Comparison of ENCODE assay signal across 27 mouse cellular contexts in genomic region chr2:180533237-180533636, GRCm38 (mm10). TPM values are rescaled to one million over a fixed set of nuclear protein-coding genes. Genes with fewer than 3 reads are reported as not detected.
DNase-seq lines count a peak whose midpoint lies in the region; ATAC-seq lines count a peak whose summit lies in the region.
"Had no signal": no experiment of that assay in that cellular context is flagged by ENCODE, and none has a peak within 500 bp of the region (broad histone marks: within the 10 kb centered on the region; RNA-seq: fewer than 3 reads in every experiment).

No protein-coding gene starts in this region.

- H3K4me1 ChIP-seq in midbrain, embryonic 11.5 days (ENCODE audit: control insufficient read depth, insufficient read depth, low read length), result peaks cover 11% of the 10 kb centered on the region
- peaks cover 22% of the 10 kb centered on the region for H3K4me1 ChIP-seq in midbrain, embryonic 14.5 days (ENCODE audit: control insufficient read depth, insufficient read depth, low read length)
- H3K4me1 ChIP-seq in forebrain, embryonic 10.5 days, result peaks cover 64% of the 10 kb centered on the region
- H3K4me1 ChIP-seq: heart, embryonic 15.5 days had no signal

- H3K27ac ChIP-seq in midbrain, embryonic 11.5 days (ENCODE audit: low read depth, low read length), result no peak overlapping the region
- H3K27ac ChIP-seq in midbrain, embryonic 14.5 days (replicated peaks; ENCODE audit: low read depth, low read length), result no peak overlapping the region
- no peak overlapping the region for H3K27ac ChIP-seq in forebrain, embryonic 10.5 days
- H3K27ac ChIP-seq: embryonic facial prominence, embryonic 13.5 days; gastrocnemius, adult 2 months; heart, embryonic 15.5 days; intestine, embryonic 15.5 days had no signal

- no peak for ATAC-seq in midbrain, embryonic 11.5 days (ENCODE audit: low FRiP score)
- ATAC-seq in midbrain, embryonic 14.5 days (ENCODE audit: low FRiP score, low TSS enrichment), result no peak
- ATAC-seq in hematopoietic stem cell, adult 5-6 weeks (replicated peaks in 1 of 2; ENCODE audit: insufficient read depth in 1 of 2, low FRiP score in 2 of 2, low TSS enrichment in 1 of 2, low read depth in 1 of 2, poor library complexity in 2 of 2, severe bottlenecking in 2 of 2), result peak; percentile 58 to 77; a peak in 3 of 4 replicates
- ATAC-seq: CD4-positive, CD25-positive, alpha-beta regulatory T cell, adult 4 months; forebrain, embryonic 14.5 days; forebrain, postnatal 0 days; intestine, embryonic 15.5 days had no signal

- H3K4me3 ChIP-seq in midbrain, embryonic 11.5 days (ENCODE audit: low read depth, low read length), result no peak overlapping the region
- no peak overlapping the region for H3K4me3 ChIP-seq in midbrain, embryonic 14.5 days (replicated peaks; ENCODE audit: low read depth, low read length)
- H3K4me3 ChIP-seq in forebrain, embryonic 10.5 days, result no peak overlapping the region
- H3K4me3 ChIP-seq: embryonic facial prominence, embryonic 13.5 days; gastrocnemius, adult 2 months; heart, embryonic 12.5 days; heart, embryonic 15.5 days; hindbrain, embryonic 15.5 days; intestine, embryonic 15.5 days had no signal

- H3K36me3 ChIP-seq in midbrain, embryonic 11.5 days (ENCODE audit: control insufficient read depth, insufficient read depth, low read length), result no peaks in the 10 kb centered on the region
- no peaks in the 10 kb centered on the region for H3K36me3 ChIP-seq in midbrain, embryonic 14.5 days (ENCODE audit: control insufficient read depth, insufficient read depth, low read length)
- no peaks in the 10 kb centered on the region for H3K36me3 ChIP-seq in forebrain, embryonic 10.5 days (replicated peaks)
- H3K36me3 ChIP-seq: embryonic facial prominence, embryonic 13.5 days; heart, embryonic 12.5 days; heart, embryonic 15.5 days; hindbrain, embryonic 15.5 days; intestine, embryonic 15.5 days had no signal

- H3K9ac ChIP-seq in midbrain, embryonic 11.5 days (ENCODE audit: low read length), result no peak overlapping the region
- H3K9ac ChIP-seq in midbrain, embryonic 14.5 days (replicated peaks; ENCODE audit: low read length), result no peak overlapping the region
- H3K9ac ChIP-seq: embryonic facial prominence, embryonic 13.5 days; forebrain, postnatal 0 days; heart, embryonic 12.5 days; heart, embryonic 15.5 days; hindbrain, embryonic 15.5 days; intestine, embryonic 15.5 days had no signal

- H3K4me2 ChIP-seq in midbrain, embryonic 11.5 days, result no peak overlapping the region
- H3K4me2 ChIP-seq in midbrain, embryonic 14.5 days (ENCODE audit: low read length), result no peak overlapping the region
- H3K4me2 ChIP-seq: embryonic facial prominence, embryonic 13.5 days; heart, embryonic 12.5 days; heart, embryonic 15.5 days; hindbrain, embryonic 15.5 days; intestine, embryonic 15.5 days had no signal

- 83% methylated on average over 4 of the region's 4 CpGs for WGBS in midbrain, embryonic 11.5 days
- WGBS in midbrain, embryonic 14.5 days, result 85% methylated on average over 4 of the region's 4 CpGs
- 83% methylated on average over 4 of the region's 4 CpGs for WGBS in forebrain, embryonic 10.5 days

- H3K27me3 ChIP-seq in midbrain, embryonic 11.5 days (ENCODE audit: control insufficient read depth, insufficient read depth, low read length), result no peaks in the 10 kb centered on the region; the same call in 1 of the 2 replicates
- H3K27me3 ChIP-seq in midbrain, embryonic 14.5 days (ENCODE audit: control insufficient read depth, insufficient read depth, low read length), result no peaks in the 10 kb centered on the region
- peaks cover 68% of the 10 kb centered on the region for H3K27me3 ChIP-seq in forebrain, embryonic 10.5 days (ENCODE audit: poor library complexity, severe bottlenecking)
- H3K27me3 ChIP-seq: hindbrain, embryonic 15.5 days had no signal

- DNase-seq in cerebellum, postnatal 10 days, result peak; percentile 40 to 42
- DNase-seq in cerebellum, adult 11 months, result no peak
- peak; percentile 45 for DNase-seq in midbrain, embryonic 11.5 days (ENCODE audit: low spot score, missing footprints)
- DNase-seq in midbrain, embryonic 14.5 days, result no peak
- peak; percentile 89 for DNase-seq in MN1 (ENCODE audit: low spot score)
- no peak for DNase-seq in forebrain, embryonic 10.5 days (ENCODE audit: extremely low spot score, low spot score)
- DNase-seq in testis, postnatal 10 days (ENCODE audit: low spot score), result no peak
- DNase-seq: adrenal gland, postnatal 14 days; cerebellum, adult 11-12 months; cerebellum, adult 8-10 months; forebrain, postnatal 0 days; kidney, adult 11 months had no signal

- no peaks in the 10 kb centered on the region for H3K9me3 ChIP-seq in midbrain, embryonic 11.5 days (ENCODE audit: control insufficient read depth, low read length)
- H3K9me3 ChIP-seq in midbrain, embryonic 14.5 days (ENCODE audit: control insufficient read depth, low read length), result no peaks in the 10 kb centered on the region
- no peaks in the 10 kb centered on the region for H3K9me3 ChIP-seq in forebrain, embryonic 10.5 days
- H3K9me3 ChIP-seq: embryonic facial prominence, embryonic 13.5 days; heart, embryonic 12.5 days; heart, embryonic 15.5 days; hindbrain, embryonic 15.5 days; intestine, embryonic 15.5 days had no signal

RNA-seq across cellular contexts. Expression of gene Ntsr1, which starts 33.5 kb away (rescaled TPM):
- 0.04 and 0.14 TPM in 2 replicates for polyA plus RNA-seq in midbrain, embryonic 11.5 days (2014; fragmentation: Nextera tagmentation; extraction: Ambion mirVana)
- polyA plus RNA-seq in midbrain, embryonic 14.5 days (2014; fragmentation: Nextera tagmentation; extraction: Ambion mirVana), result 0.89 and 1.3 TPM in 2 replicates
- not detected in 2 replicates for total RNA-seq in hematopoietic stem cell, adult 5-6 weeks (2017)
- polyA plus RNA-seq in forebrain, embryonic 10.5 days (2016; fragmentation: Nextera tagmentation; extraction: Ambion mirVana), result not detected in 2 replicates
- total RNA-seq: adrenal gland, adult 18-20 months; adrenal gland, postnatal 14 days; gastrocnemius, adult 2 months; gastrocnemius, postnatal 14 days; heart, adult 18-20 months; heart, postnatal 36 days; MEL had no signal
- polyA plus RNA-seq: C2C12; CD4-positive, CD25-positive, alpha-beta regulatory T cell, adult 4 months had no signal

RNA-seq across cellular contexts. Expression of gene Mrgbp, which starts 47.9 kb away (rescaled TPM):
- polyA plus RNA-seq in midbrain, embryonic 11.5 days (2014; fragmentation: Nextera tagmentation; extraction: Ambion mirVana), result 42.1 and 45.9 TPM in 2 replicates
- polyA plus RNA-seq in midbrain, embryonic 14.5 days (2014; fragmentation: Nextera tagmentation; extraction: Ambion mirVana), result 46.8 and 49.5 TPM in 2 replicates
- total RNA-seq in hematopoietic stem cell, adult 5-6 weeks (2017), result 37.2 and 40.4 TPM in 2 replicates
- 41.1 and 44.3 TPM in 2 replicates for polyA plus RNA-seq in forebrain, embryonic 10.5 days (2016; fragmentation: Nextera tagmentation; extraction: Ambion mirVana)

RNA-seq across cellular contexts. Expression of gene Ogfr, which starts 55.8 kb away (rescaled TPM):
- 101 and 104 TPM in 2 replicates for polyA plus RNA-seq in midbrain, embryonic 11.5 days (2014; fragmentation: Nextera tagmentation; extraction: Ambion mirVana)
- polyA plus RNA-seq in midbrain, embryonic 14.5 days (2014; fragmentation: Nextera tagmentation; extraction: Ambion mirVana), result 97.7 and 105 TPM in 2 replicates
- total RNA-seq in hematopoietic stem cell, adult 5-6 weeks (2017), result 53.9 and 58.5 TPM in 2 replicates
- 103 and 104 TPM in 2 replicates for polyA plus RNA-seq in forebrain, embryonic 10.5 days (2016; fragmentation: Nextera tagmentation; extraction: Ambion mirVana)

Comparison
In these comparisons a context has a peak if more than half of its experiments do, and no peak if none do; other contexts are left out.
1. DNase-seq: peak in cerebellum, postnatal 10 days (2 of 2), midbrain, embryonic 11.5 days (single experiment) and MN1 (single experiment); none in cerebellum, adult 11 months (single experiment), midbrain, embryonic 14.5 days (single experiment), forebrain, embryonic 10.5 days (single experiment) and testis, postnatal 10 days (single experiment).
2. ATAC-seq: peak in hematopoietic stem cell, adult 5-6 weeks (2 of 2); none in midbrain, embryonic 11.5 days (single experiment) and midbrain, embryonic 14.5 days (single experiment).